Mouse (Mus musculus) kidney, adult 10 weeks (tissue): ENCODE measurements around the gene Galm. TPM values are rescaled to one million over a fixed set of nuclear protein-coding genes. Genes with fewer than 3 reads are reported as not detected.

Experiments
- polyA plus RNA-seq: library from polyadenylated mRNA; stranded (reverse); fragments of 350-450 nt; fragmentation: Illumina TruSeq; extraction: RNeasy Lipid Tissue Mini Kit (QIAGEN cat#74804); gene quantifications from one replicate; pipeline ENCODE4 v1.2.3, GENCODE M21; 2014; ENCODE audit warnings: low read depth, low replicate concordance

Galm gene
- 152 TPM for polyA plus RNA-seq

GRCm38 (mm10) chr17:80127331-80128251 lies at the start of gene Galm:
Gene Galm (plus strand): TSS chr17:80127471.

GRCm38 (mm10) chr17:80206671-80207581 lies 79.7 kb downstream of the Galm start, which contains the start of the genes Srsf7 and Ttc39d:
Gene Srsf7 (minus strand): TSS chr17:80207307.
Gene Ttc39d (plus strand): TSS chr17:80207460.

DNA sequence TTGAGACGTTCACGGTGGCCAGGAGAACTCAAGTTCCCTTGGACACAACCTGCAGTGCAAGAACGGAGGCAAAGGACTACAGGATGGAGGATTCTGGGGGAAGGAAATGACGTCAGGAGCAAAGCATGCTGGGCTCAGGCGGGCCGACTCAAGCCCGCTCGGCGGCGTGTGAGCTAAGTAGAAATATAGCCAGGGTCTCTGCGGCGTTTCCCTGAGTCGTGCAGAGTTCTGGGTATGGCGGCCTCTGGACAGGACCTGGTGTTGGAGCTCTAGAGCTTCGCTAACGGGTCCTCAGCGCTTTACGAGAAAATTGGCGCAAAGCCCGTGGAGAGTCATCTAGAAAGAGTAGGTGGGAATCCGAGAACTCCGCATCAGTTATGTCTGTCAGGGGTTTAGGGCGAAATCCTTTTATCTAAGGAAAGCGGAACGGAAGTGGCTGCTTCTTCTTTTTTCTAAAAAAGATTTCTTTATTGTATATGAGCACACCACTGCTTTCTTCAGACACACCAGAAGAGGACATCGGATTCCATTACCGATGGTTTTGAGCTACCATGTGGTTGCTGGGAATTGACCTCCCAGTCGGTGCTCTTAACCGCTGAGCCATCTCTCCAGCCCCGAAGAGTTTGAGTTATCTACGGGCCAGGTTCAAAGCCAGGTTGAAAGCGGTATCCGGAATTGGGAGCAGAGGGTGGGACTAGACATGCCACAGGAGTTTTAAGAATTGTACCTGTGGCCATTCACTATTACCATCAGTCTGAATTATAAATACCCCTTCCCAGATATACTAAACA lies 97.2 kb downstream of the Galm start, which contains the start of gene Gemin6:
TSS of gene Gemin6 (plus strand) at position 116 of the 791 bp plus-strand sequence.

Other genes with a start within 250 kb of the Galm start
- gene Atl2, start 231.3 kb upstream of the Galm start, polyA plus RNA-seq = 98.7 TPM
- gene Hnrnpll, start 65.1 kb upstream of the Galm start, polyA plus RNA-seq = 68.9 TPM
- gene Srsf7, start 79.8 kb downstream of the Galm start, polyA plus RNA-seq = 122 TPM
- 0.57 TPM for gene Ttc39d, start 80.0 kb downstream of the Galm start, polyA plus RNA-seq
- 9.9 TPM for gene Gemin6, start 97.0 kb downstream of the Galm start, polyA plus RNA-seq
- 41.7 TPM for gene Morn2, start 162.7 kb downstream of the Galm start, polyA plus RNA-seq
- 9.3 TPM for gene Dhx57, start 163.0 kb downstream of the Galm start, polyA plus RNA-seq
- gene Arhgef33, start 179.9 kb downstream of the Galm start, polyA plus RNA-seq = 3.2 TPM
- gene Gm10190, start 246.1 kb downstream of the Galm start, polyA plus RNA-seq = not detected